Mouse (Mus musculus) hindbrain, embryonic 12.5 days (tissue): ENCODE results near the gene Clcn2. TPM values are rescaled to one million over a fixed set of nuclear protein-coding genes. Genes with fewer than 3 reads are reported as not detected.

Experiments
- ATAC-seq: fragments of 200-750 bp; cut with Nextera tagmentation; 2 replicates; pipeline ENCODE4 v1.8.0; 2017; ENCODE audit warnings: moderate TSS enrichment; ENCODE audit not compliant: low FRiP score
- H3K27ac ChIP-seq: fragments of 300-500 bp; sonication (generic); 2 replicates; pipeline ENCODE4 v1.5.1; 2016; ENCODE audit warnings: mild to moderate bottlenecking
- H3K27me3 ChIP-seq: fragments of 300-500 bp; sonication (generic); 2 replicates; pipeline ENCODE4 v1.6.1; 2016; ENCODE audit warnings: mild to moderate bottlenecking
- H3K36me3 ChIP-seq: fragments of 300-500 bp; sonication (generic); 2 replicates; pipeline ENCODE4 v1.6.1; 2016; ENCODE audit warnings: mild to moderate bottlenecking
- H3K4me1 ChIP-seq: fragments of 300-500 bp; sonication (generic); 2 replicates; pipeline ENCODE4 v1.6.1; 2016
- H3K4me2 ChIP-seq: fragments of 300-500 bp; sonication (generic); replicated peaks from 2 replicates; pipeline ENCODE4 v1.6.1; 2016; ENCODE audit warnings: mild to moderate bottlenecking
- H3K4me3 ChIP-seq: fragments of 300-500 bp; sonication (generic); 2 replicates; pipeline ENCODE4 v1.5.1; 2016; ENCODE audit warnings: mild to moderate bottlenecking
- H3K9ac ChIP-seq: fragments of 300-500 bp; sonication (generic); 2 replicates; pipeline ENCODE4 v1.6.1; 2016; ENCODE audit warnings: mild to moderate bottlenecking, moderate library complexity
- H3K9me3 ChIP-seq: fragments of 300-500 bp; sonication (generic); replicated peaks from 2 replicates; pipeline ENCODE4 v1.6.1; 2016; ENCODE audit warnings: mild to moderate bottlenecking
- WGBS: fragments of 180-500 bp; shearing (Covaris S2); methylation state at CpG from one replicate; pipeline ENCODE4 v1.1.7; 2016; 5-methylcytosine and 5-hydroxymethylcytosine counted together
- polyA plus RNA-seq: library from polyadenylated mRNA; unstranded; fragments of >200 nt; fragmentation: Nextera tagmentation; extraction: Ambion mirVana; gene quantifications from 2 replicates; pipeline ENCODE4 v1.2.1, GENCODE M21; 2016

Clcn2 gene
- polyA plus RNA-seq, 1 experiment from 2014 or later, result 40.5 TPM

DNA sequence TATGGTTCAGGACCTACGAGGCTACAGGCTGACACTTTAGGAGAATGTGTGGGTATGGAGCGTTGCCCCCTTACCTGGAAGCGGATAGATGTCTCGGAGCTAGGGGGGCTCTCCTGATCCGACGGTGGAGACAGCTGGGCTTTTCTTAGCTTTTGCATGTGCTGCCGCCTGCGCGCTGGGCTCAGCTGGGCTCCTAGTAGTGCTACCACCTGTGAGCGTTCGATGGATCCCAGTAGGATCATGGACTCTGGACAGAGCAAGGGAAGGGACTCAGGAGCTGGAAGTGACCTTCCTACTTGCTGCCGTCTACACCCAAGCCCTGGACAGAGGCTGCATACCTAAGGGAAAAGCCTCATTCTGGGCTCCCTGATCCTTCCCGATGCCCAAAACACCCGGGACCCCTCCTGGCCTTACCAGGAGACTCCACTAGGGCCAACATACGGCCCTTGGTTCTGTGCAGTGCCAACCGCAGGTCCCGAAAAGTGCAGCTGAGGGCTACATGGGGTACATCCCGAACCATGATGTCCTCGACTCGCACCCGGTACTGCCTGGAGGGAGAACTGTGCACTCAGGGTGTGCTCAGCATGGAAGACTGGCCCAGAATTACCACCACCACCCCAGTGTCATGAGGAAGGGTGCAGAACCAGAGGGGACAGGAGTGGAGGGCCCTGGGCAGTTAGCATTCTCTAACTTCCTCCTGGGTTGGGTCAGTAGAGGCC, 9.2 kb downstream of the Clcn2 start:
- Histone ChIP-seq H3K4me3 (no peak overlapping the region), H3K27me3 (no peaks in the 10 kb centered on the region), H3K9ac (no peak overlapping the region; the same call in 1 of the 2 replicates), H3K36me3 (peaks cover 71% of the 10 kb centered on the region), H3K9me3 (no peaks in the 10 kb centered on the region), H3K4me1 (peaks cover 2% of the 10 kb centered on the region), H3K27ac (no peak overlapping the region), H3K4me2 (no peak overlapping the region)
- peak; percentile 1; the same call in 1 of the 2 replicates for ATAC-seq
- WGBS, result 92% methylated on average over 21 of the region's 21 CpGs

DNA sequence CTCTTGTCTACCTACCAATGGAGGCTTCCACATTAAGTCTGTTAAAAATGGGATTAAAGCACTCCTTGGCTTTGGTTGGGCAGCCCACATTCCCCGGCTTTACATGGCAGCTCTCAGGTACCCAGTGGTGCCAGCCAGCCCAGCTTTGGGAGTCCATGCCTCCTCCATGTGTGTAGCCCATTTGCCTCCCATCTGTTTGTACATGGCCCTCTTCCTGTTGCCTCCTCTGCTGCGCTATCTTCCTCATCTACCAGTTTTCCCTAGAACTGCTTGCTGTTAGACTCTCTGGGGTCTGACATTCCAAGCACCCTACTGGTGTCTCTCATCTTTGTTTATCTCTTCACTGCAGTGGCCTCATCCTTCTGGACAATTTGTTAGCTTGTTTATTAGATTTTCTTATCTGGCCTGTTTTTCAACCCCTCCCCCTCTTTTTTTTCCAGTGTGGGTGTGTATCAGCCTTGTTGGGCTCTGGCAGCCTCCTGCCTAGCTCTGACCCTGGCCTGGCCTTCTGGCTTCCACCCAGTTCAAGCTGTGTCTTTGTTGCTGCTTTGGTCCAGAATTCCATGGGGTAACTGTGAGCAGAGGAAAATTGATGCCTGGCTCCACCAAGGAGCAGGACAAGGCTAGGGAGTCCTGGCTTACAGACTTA, 11.0 kb downstream of the Clcn2 start:
- no peak for ATAC-seq
- peaks cover 61% of the 10 kb centered on the region for H3K36me3 ChIP-seq

DNA sequence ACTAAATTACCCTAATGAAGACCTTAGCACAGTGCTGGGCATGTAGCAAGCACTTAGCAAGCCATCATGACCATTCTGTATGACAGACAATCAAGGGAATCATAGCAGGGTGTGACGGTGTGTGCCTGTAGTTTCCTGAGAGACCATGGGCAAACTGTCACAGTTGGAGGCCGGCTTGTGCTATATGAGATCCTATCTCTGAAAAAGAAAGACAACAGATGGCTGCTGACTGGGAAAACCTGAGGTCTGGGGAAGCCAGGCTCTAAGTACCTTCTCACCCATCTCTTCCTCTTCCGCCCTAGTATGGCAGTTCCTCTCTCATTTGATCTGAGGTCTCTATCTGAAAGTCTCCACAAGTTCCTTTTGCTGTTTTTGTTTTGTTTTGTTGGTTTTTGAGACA, 11.8 kb downstream of the Clcn2 start:
- H3K27ac ChIP-seq, result no peak overlapping the region
- H3K4me2 ChIP-seq, result no peak overlapping the region
- H3K4me3 ChIP-seq, result no peak overlapping the region
- ATAC-seq, result no peak
- no peaks in the 10 kb centered on the region for H3K27me3 ChIP-seq
- peaks cover 21% of the 10 kb centered on the region for H3K4me1 ChIP-seq
- peaks cover 54% of the 10 kb centered on the region for H3K36me3 ChIP-seq
- no peak overlapping the region for H3K9ac ChIP-seq
- H3K9me3 ChIP-seq, result no peaks in the 10 kb centered on the region
- WGBS, result 73% methylated on average over 3 of the region's 3 CpGs

More for the DNA sequence above, 11.0 kb downstream of the Clcn2 start:
- Histone ChIP-seq H3K9me3 (no peaks in the 10 kb centered on the region), H3K27ac (no peak overlapping the region), H3K4me2 (no peak overlapping the region), H3K4me3 (no peak overlapping the region), H3K4me1 (peaks cover 17% of the 10 kb centered on the region), H3K27me3 (no peaks in the 10 kb centered on the region), H3K9ac (no peak overlapping the region)
- WGBS, result 93% methylated on average over 2 of the region's 2 CpGs

DNA sequence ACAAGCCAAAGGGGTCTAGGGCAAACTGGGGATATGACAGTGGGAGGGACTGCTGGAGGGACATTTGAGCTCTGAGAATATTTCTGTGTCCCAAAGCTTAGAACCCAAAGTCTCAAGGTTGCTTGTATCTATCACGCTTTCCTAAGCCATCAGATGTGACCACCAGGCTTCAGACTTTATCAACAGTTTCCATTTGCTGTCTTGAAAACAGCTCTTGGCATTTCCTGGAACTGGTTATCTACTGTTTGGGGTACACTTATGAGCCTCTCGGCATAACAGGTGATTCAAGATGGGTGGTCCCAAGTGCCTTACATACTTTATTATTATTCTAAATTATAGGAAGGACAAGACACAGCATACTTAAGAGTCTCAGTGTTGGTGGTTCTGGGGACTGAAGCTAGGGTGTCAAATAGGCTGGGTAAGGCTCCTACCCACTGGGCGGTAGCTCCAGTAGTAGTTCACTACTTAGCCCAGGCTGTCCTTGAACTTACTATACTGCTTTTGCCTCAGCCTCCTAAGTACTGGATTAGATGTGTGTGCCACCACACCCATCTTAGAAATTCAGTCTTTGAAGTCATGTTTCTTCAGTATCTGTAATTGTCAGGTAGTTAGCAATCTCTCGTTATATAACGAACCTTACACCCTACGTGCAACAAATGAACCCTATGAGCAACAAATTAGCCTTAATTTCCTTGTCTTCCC, 13.7 kb downstream of the Clcn2 start:
- ATAC-seq, result no peak
- Histone ChIP-seq H3K36me3 (peaks cover 60% of the 10 kb centered on the region), H3K4me1 (peaks cover 27% of the 10 kb centered on the region), H3K4me3 (no peak overlapping the region), H3K27ac (no peak overlapping the region), H3K9me3 (no peaks in the 10 kb centered on the region), H3K9ac (no peak overlapping the region), H3K27me3 (no peaks in the 10 kb centered on the region), H3K4me2 (no peak overlapping the region)
- 95% methylated on average over 6 of the region's 6 CpGs for WGBS

DNA sequence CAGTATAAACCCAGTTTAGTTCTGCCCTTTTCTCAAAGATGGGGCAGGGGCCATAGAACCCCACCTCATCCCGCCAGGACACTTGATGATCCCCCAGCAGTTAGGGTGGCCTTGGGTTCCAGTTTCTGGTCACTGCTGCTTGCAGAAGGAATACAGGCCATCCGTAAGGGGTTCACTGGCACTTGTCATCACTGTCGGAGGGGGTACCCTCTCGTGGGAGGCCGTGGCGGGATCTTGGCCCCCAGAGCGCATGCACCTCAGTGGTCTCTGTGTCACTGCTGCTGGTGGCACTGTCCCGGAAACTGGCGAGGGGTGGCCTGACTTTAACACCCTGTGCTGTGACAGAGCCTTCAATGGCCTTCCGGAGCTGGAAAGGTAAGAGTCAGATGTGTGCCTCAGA, 14.5 kb downstream of the Clcn2 start:
- Histone ChIP-seq H3K36me3 (peaks cover 53% of the 10 kb centered on the region), H3K4me1 (peaks cover 27% of the 10 kb centered on the region)
- ATAC-seq, result peak; percentile 4; the same call in 1 of the 2 replicates

DNA sequence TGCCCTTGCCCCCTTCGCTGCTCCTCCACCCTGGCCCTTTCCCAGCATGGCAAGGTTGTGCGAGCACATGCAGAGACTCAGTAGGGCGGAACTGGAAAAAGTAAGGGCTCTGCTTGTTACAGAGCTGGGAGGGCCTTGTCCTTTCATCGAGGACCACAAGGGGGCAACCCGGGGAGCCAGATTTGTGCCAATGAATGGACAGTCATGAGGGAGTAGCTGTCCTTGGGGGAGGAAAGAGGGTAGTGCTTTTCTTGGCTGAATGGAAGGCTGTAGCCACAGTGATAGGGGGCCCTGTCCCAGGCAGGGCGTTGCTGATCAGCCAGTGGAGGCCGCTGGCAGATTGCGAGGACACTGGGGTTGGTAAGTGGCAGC, 15.0 kb downstream of the Clcn2 start:
- 5% methylated on average over 8 of the region's 8 CpGs for WGBS
- H3K27ac ChIP-seq, result peak overlapping the region; percentile 84
- peak overlapping the region; percentile 16; the same call in 1 of the 2 replicates for H3K4me2 ChIP-seq
- peak; percentile 58 for ATAC-seq
- no peaks in the 10 kb centered on the region for H3K9me3 ChIP-seq
- no peaks in the 10 kb centered on the region for H3K27me3 ChIP-seq
- peaks cover 47% of the 10 kb centered on the region for H3K36me3 ChIP-seq
- H3K9ac ChIP-seq, result 0 out of 2 replicates have a peak overlapping the region, but pooled peaks have one; percentile 14
- H3K4me1 ChIP-seq, result peaks cover 27% of the 10 kb centered on the region
- no peak overlapping the region for H3K4me3 ChIP-seq

More for the DNA sequence above, 14.5 kb downstream of the Clcn2 start:
- Histone ChIP-seq H3K9me3 (no peaks in the 10 kb centered on the region), H3K27ac (no peak overlapping the region), H3K4me3 (no peak overlapping the region), H3K27me3 (no peaks in the 10 kb centered on the region), H3K4me2 (no peak overlapping the region), H3K9ac (0 out of 2 replicates have a peak overlapping the region, but pooled peaks have one; percentile 3)
- WGBS, result 92% methylated on average over 10 of the region's 10 CpGs

DNA sequence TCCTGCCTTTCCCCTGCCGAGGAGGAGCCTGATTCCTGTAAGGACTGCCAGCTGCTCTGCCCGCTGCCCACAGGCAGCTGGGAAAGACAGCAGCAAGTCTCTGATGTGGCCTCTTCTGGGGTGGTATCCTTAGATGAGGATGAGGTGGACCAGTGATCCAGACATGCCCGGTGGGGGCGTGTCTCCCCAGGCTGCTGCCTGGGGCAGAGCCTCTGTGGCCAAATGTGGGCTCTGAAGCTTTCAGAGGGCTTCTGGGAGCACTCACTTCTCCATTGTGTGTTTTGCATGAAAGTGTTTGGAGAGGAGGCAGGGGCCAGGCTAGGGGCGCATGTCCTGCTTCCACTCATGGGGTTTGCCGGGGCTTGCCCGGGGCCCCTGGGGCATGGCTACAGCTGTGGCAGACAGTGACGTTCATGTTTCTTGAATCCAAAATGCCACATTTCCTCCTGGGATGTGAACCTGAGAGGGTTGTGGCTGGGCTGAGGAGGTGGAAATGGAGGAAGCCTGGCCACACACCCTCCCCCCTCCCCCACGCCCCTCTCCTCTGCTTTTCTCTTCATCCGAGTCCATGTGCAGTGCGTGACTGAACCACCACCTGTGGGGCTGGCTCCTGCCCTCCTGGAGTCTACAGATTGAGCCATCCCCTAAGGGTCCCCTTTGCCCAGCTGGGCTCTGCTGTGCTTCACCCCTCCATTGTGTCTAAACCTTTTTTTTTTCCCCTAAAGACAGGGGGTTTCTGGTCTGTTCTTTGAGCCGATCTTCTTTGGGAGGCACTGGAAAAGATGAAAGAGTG, 15.6 kb downstream of the Clcn2 start:
- no peak overlapping the region for H3K4me3 ChIP-seq

DNA sequence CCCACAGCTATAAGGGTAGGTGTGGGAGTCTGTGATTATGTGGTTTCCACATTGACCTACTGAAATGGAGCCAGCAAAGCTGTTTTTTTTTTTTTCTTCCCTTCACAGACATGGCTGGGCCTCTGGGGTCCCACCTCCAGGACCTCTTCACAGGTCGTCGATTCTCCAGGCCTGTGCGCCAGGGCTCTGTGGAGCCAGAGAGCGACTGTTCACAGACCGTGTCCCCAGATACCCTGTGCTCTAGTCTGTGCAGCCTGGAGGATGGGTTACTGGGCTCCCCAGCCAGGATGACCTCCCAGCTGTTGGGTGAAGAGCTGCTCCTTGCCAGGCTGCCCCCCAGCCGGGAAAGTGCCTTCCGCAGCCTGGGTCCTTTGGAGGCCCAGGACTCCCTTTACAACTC, 16.2 kb downstream of the Clcn2 start:
- peak overlapping the region; percentile 16; the same call in 1 of the 2 replicates for H3K4me2 ChIP-seq
- H3K4me3 ChIP-seq, result no peak overlapping the region

More for the DNA sequence above, 15.6 kb downstream of the Clcn2 start:
- H3K4me2 ChIP-seq, result peak overlapping the region; percentile 16; the same call in 1 of the 2 replicates
- WGBS, result 12% methylated on average over 12 of the region's 12 CpGs
- no peaks in the 10 kb centered on the region for H3K27me3 ChIP-seq
- peaks cover 41% of the 10 kb centered on the region for H3K36me3 ChIP-seq
- H3K9me3 ChIP-seq, result no peaks in the 10 kb centered on the region
- peak overlapping the region; percentile 27; the same call in 1 of the 2 replicates for H3K9ac ChIP-seq
- peaks cover 27% of the 10 kb centered on the region for H3K4me1 ChIP-seq
- H3K27ac ChIP-seq, result peak overlapping the region; percentile 84
- peak; percentile 49 for ATAC-seq

DNA sequence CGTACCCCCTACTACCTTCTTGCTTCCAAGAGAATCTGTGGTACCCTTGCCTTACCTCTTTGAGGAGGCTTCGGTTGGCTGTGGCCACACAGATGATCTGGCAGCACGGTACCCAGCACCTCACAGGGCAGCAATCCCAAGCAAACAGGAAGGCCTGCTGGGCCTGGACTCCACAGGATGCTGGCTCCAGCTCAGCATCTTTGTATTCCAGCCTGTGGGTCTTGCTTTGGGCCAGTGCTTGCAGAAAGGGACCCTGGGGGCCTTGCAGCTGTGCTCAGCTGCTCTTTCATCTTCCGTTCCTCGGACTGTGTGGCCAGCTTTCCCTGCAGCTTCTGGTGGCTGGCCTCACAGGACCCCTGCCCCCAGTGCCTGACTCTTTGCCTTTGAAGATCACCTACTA, 17.5 kb downstream of the Clcn2 start:
- Histone ChIP-seq H3K4me1 (peaks cover 45% of the 10 kb centered on the region), H3K9ac (no peak overlapping the region), H3K4me3 (no peak overlapping the region), H3K36me3 (peaks cover 27% of the 10 kb centered on the region), H3K9me3 (no peaks in the 10 kb centered on the region), H3K27me3 (no peaks in the 10 kb centered on the region), H3K4me2 (no peak overlapping the region), H3K27ac (peak overlapping the region; percentile 12; the same call in 1 of the 2 replicates)
- no peak for ATAC-seq
- 39% methylated on average over 5 of the region's 5 CpGs for WGBS

More for the DNA sequence above, 16.2 kb downstream of the Clcn2 start:
- H3K4me1 ChIP-seq, result peaks cover 32% of the 10 kb centered on the region
- 0 out of 2 replicates have a peak, but pooled peaks have one; percentile 18 for ATAC-seq
- no peaks in the 10 kb centered on the region for H3K27me3 ChIP-seq
- WGBS, result 42% methylated on average over 7 of the region's 7 CpGs
- peak overlapping the region; percentile 84 for H3K27ac ChIP-seq
- peak overlapping the region; percentile 27; the same call in 1 of the 2 replicates for H3K9ac ChIP-seq
- H3K9me3 ChIP-seq, result no peaks in the 10 kb centered on the region
- H3K36me3 ChIP-seq, result peaks cover 35% of the 10 kb centered on the region

DNA sequence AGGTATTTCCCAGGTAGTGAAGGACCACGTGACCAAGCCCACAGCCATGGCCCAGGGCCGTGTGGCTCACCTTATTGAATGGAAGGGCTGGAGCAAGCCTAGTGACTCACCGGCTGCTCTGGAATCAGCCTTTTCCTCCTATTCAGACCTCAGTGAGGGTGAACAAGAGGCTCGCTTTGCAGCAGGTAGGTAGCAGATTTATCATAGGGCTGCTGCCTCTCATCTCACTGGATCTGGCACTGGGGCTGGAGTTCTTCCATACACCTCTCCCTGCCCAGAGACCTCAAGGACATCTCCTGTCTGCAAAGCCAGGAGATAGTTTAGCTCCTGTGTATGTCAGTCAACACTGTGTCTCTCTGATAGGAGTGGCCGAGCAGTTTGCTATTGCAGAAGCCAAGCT, 18.3 kb downstream of the Clcn2 start:
- Histone ChIP-seq H3K4me2 (no peak overlapping the region), H3K9ac (no peak overlapping the region), H3K4me3 (no peak overlapping the region), H3K27ac (no peak overlapping the region), H3K27me3 (no peaks in the 10 kb centered on the region), H3K9me3 (no peaks in the 10 kb centered on the region), H3K36me3 (peaks cover 22% of the 10 kb centered on the region), H3K4me1 (peaks cover 51% of the 10 kb centered on the region)
- no peak for ATAC-seq
- 83% methylated on average over 5 of the region's 5 CpGs for WGBS

DNA sequence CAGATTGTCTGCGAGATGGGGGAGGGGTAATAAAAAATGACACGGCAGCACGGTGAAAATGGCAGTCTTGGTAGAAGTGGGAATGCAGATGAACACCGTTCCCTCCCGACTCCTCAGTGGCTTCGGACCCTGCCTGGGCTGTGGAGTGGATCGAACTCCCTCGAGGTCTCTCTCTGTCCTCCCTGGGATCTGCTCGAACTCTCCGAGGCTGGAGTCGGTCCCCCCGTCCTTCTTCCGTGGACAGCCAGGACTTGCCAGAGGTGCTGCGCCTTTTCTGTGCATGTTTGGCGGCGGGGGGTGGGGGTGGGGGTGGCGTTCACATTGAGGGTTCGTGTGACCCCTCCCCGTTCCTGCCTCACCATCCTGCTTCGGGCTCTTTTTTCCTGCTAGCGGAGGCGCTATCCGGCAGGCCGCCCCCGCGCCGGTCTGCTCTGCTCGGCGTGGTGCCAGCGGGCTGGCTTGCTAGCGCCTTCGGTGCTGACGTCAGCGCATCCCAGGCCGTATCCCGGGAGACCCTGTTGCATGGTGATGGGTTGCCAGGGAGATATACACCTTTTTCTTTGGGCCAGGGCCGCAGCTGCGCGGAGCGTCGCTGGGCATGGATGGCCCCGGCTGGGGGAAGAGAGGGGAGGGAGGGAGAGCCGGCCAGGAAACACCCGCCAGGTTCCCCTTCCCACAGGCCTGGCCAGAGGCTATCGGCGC, 21.8 kb downstream of the Clcn2 start:
- Histone ChIP-seq H3K27me3 (no peaks in the 10 kb centered on the region), H3K36me3 (peaks cover 27% of the 10 kb centered on the region), H3K4me3 (peak overlapping the region; percentile 39), H3K27ac (peak overlapping the region; percentile 78), H3K4me1 (peaks cover 47% of the 10 kb centered on the region), H3K9me3 (no peaks in the 10 kb centered on the region), H3K9ac (peak overlapping the region; percentile 68), H3K4me2 (peak overlapping the region; percentile 74)
- WGBS, result under 1% methylated on average over 46 of the region's 46 CpGs
- peak; percentile 79 for ATAC-seq
